In genomic region chr9:22993531-22993930, GRCm38 (mm10) we compare ENCODE assay signal across 25 mouse cellular contexts.
"Had no signal": no experiment of that assay in that cellular context is flagged by ENCODE, and none has a peak within 500 bp of the region (broad histone marks: within the 10 kb centered on the region; RNA-seq: fewer than 3 reads in every experiment).

No protein-coding gene starts in this region.

- ATAC-seq: inflammation-experienced regulatory T-cells, adult 6 months; intestine, embryonic 15.5 days; intestine, postnatal 0 days; liver, embryonic 12.5 days had no signal

- DNase-seq: gastrocnemius, adult 2 months; gastrocnemius, postnatal 10 days; gastrocnemius, postnatal 25 days; heart, adult 2 months; heart, postnatal 10 days; heart, postnatal 4 days; kidney, adult 18-20 months; kidney, adult 8-10 months; kidney, postnatal 10 days; kidney, postnatal 25 days; kidney, postnatal 4 days; layer of hippocampus, adult 9-11 months; layer of hippocampus, postnatal 36 days; left cerebral cortex, postnatal 4 days had no signal

- H3K4me3 ChIP-seq: gastrocnemius, adult 2 months; heart, adult 2 months; hindbrain, embryonic 13.5 days; hindbrain, embryonic 15.5 days; intestine, embryonic 15.5 days; layer of hippocampus, adult 2 months; limb, embryonic 13.5 days; limb, embryonic 15.5 days; liver, embryonic 12.5 days had no signal

- H3K27ac ChIP-seq: gastrocnemius, adult 2 months; heart, adult 2 months; hindbrain, embryonic 13.5 days; hindbrain, embryonic 15.5 days; intestine, embryonic 15.5 days; layer of hippocampus, adult 2 months; limb, embryonic 13.5 days; limb, embryonic 15.5 days; liver, embryonic 12.5 days; liver, embryonic 14.5 days had no signal

- H3K9me3 ChIP-seq: hindbrain, embryonic 13.5 days; hindbrain, embryonic 15.5 days; intestine, embryonic 15.5 days; limb, embryonic 13.5 days; limb, embryonic 15.5 days; liver, embryonic 12.5 days had no signal

- H3K4me1 ChIP-seq: hindbrain, embryonic 13.5 days; hindbrain, embryonic 15.5 days; intestine, embryonic 15.5 days; limb, embryonic 15.5 days; liver, embryonic 12.5 days had no signal

- H3K4me2 ChIP-seq: heart, embryonic 11.5 days; hindbrain, embryonic 13.5 days; hindbrain, embryonic 15.5 days; intestine, embryonic 15.5 days; limb, embryonic 13.5 days; limb, embryonic 15.5 days; liver, embryonic 12.5 days had no signal

- H3K9ac ChIP-seq: hindbrain, embryonic 13.5 days; hindbrain, embryonic 15.5 days; intestine, embryonic 15.5 days; limb, embryonic 13.5 days; limb, embryonic 15.5 days; liver, embryonic 12.5 days; liver, embryonic 14.5 days had no signal

- H3K27me3 ChIP-seq: hindbrain, embryonic 13.5 days; hindbrain, embryonic 15.5 days; intestine, embryonic 15.5 days; limb, embryonic 13.5 days; limb, embryonic 15.5 days; liver, embryonic 12.5 days had no signal

- H3K36me3 ChIP-seq: hindbrain, embryonic 13.5 days; hindbrain, embryonic 15.5 days; intestine, embryonic 15.5 days; limb, embryonic 13.5 days; limb, embryonic 15.5 days; liver, embryonic 12.5 days had no signal
